Mouse (Mus musculus): ENCODE measurements around the gene Usp5. TPM values are rescaled to one million over a fixed set of nuclear protein-coding genes. Genes with fewer than 3 reads are reported as not detected.
A peak's percentile ranks its signal among the peaks of the same experiment; 100 is the strongest.
"Not testable (repeated sequence)": the region's sequence is repeated elsewhere in the genome, so short reads cannot be mapped to it uniquely, and the experiment has no call there.

Gene Usp5
- total RNA-seq, 2 experiments from 2014 or later = 32.7 to 58.5 TPM

DNA sequence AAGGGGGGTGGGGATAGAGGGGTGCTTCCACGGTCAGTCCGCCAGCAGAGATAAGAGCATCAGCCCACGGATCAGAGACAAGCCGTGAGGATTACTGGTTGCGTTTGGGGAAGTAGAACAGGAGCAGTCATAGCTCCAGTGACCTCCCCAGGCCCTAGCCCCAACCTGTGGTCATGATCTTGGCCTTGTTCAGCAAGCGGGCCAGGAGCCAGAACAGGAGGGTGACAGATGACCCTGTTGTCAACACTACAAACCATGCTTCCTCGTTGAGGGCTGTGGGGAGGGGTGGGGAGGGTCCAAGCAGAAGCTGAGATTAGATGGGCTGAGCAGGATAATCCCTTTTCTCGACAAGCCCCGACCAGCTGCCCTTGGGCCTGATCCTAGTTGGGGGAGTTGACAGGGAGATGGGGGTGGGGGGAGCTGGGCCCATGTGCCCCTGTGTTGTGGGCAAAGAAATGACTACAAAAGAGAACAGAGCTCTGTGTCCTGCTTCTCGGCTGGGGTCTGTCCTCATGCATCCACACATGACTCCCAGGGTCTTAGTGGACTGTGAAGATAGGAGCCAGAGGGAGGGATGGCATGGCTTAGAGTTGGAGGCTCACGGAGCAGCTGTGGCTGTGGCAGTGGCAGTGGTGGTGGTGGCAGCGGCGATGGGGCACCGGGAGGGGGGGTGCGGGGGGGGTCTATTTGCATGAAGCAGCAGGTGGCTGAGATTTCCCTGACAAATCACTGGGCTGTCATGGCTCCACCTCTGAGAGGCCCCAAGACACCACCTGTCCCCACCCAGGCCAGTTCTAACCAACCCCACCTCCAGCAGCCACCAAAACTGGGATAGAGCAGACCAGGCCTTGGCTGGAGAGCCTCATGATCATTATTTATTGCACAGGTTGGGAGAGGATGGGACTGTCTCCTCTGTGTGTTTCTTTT lies 11.2 kb upstream of the Usp5 start, which contains the start of gene Gnb3:
Gnb3 (minus strand) TSS at position 35 of the 927 bp plus-strand sequence.
- ATAC-seq (ENCODE audit: poor library complexity, severe bottlenecking) = 0 out of 2 replicates have a peak, but pooled peaks have one; percentile 27

DNA sequence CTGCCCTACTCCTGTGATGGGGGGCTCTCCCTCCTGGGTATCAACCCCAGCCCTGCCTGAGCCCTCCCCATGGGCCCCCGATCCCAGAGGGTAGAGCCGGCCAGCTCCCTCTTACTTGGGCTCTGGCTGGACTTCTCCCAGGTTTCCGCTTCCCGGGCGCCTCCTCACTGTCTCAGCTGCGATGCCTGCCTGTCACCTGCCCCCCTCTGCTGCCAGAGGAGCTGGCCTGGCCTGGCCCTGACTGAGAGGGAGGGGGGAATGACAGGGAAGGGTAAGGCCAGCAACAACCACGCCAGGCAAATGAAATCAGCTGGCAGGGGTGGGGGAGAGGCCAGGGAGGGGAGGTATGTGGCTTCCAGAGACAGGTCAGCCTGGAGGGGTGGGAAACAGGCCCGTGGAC lies 10.5 kb upstream of the Usp5 start:
- ATAC-seq (ENCODE audit: poor library complexity, severe bottlenecking) = no peak

DNA sequence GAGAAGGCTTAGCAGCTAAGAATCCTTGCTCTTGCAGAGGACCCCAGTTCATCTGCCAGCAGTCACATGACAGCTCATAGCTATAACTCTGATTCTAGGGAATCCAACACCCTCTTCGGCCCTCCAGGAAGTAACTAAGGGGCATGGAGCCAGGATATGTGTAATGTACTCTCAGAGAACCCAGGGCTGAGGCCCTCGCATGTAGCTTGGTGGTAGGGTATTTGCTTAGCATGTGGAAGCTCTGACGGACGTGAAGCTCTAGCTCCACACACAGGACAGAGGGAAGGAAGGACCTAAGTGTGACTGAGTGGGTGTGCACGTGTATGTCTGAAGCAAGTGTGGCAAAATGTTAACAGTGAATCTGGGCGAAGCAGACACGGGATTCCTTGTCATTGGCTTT lies 7.1 kb upstream of the Usp5 start:
- ATAC-seq (ENCODE audit: poor library complexity, severe bottlenecking) = no peak

DNA sequence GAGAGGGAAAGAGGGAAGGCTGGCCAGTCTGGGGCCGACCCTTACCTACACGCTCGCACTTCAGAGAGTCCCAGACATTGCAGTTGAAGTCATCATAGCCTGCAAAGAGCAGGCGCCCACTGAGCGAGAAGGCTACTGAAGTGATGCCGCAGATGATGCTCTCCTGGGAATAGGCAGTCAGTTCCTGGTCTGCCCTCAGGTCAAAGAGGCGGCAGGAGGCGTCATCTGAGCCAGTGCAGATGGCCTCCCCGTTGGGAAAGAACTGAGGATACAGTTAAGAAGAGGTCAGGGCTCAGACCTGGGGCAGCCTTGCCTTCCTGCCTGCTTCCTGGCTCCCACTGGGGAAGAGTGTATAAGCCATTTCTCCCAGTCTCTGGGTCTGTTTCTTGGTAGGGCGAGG lies 6.2 kb upstream of the Usp5 start:
- no peak for ATAC-seq (ENCODE audit: poor library complexity, severe bottlenecking)

DNA sequence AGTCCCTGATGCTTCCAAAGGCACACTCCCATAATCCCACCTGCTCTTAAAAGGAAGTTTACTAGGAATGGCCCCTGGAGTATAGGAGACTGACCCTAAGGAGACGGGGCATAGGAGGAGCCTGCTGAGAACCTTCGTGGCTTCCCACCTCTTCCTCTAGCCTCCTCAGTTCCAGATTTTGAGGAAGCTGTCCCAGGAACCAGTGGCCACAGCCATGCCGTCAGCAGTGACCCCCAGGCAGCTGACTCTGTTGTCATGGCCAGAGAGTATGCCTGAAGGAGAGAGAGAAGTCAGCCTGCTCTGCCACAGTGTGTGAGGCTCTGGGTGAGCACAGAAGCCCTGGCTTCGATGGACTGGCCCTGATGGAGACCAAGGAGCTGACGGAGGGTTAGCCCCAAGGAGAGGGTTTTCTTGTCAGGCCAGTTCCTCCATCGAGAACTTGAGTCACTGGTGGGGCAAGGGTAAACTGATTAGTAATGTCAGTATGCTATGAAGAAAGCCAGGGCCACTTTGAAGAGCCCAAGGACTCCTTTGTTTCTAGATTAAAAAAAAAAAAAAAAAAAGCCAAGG lies 5.3 kb upstream of the Usp5 start:
- no peak for ATAC-seq (ENCODE audit: poor library complexity, severe bottlenecking)

DNA sequence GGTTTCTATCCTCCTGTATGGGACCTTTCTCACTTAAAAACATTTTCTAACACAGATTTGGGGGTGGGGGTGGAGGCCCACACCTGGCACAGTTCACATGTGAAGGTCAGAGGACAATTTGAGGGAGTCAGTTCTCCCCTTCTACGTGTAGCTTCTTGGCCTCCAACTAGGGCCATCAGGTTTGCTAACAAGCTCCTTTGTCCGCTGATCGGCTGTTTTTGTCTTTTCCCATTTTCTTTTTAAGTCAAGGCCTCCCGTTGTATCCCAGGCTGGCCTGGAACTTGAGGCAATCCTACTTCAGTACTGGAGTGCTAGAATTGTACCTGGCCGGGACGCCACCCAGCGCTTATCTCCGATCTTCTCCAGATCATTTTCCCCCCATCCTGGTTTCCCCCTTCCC lies 2.4 kb upstream of the Usp5 start:
- ATAC-seq (ENCODE audit: poor library complexity, severe bottlenecking) = no peak

DNA sequence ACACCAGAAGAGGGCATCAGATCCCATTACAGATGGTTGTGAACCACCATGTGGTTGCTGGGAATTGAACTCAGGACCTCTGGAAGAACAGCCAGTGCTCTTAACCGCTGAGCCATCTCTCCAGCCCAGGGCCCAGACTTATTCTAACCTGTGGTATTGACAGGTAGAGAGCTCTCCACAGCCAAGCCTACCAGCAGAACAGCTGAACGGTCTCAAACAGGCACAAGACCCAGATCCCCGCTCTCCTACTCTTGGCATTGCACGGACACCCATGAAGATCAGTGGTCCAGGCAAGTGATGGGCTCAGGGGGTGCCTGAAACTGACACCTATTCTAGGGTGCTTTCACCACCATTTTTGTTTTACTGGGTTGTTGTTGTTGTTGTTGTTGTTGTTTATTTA lies 1.9 kb upstream of the Usp5 start:
- not testable (repeated sequence) for ATAC-seq (ENCODE audit: poor library complexity, severe bottlenecking)

DNA sequence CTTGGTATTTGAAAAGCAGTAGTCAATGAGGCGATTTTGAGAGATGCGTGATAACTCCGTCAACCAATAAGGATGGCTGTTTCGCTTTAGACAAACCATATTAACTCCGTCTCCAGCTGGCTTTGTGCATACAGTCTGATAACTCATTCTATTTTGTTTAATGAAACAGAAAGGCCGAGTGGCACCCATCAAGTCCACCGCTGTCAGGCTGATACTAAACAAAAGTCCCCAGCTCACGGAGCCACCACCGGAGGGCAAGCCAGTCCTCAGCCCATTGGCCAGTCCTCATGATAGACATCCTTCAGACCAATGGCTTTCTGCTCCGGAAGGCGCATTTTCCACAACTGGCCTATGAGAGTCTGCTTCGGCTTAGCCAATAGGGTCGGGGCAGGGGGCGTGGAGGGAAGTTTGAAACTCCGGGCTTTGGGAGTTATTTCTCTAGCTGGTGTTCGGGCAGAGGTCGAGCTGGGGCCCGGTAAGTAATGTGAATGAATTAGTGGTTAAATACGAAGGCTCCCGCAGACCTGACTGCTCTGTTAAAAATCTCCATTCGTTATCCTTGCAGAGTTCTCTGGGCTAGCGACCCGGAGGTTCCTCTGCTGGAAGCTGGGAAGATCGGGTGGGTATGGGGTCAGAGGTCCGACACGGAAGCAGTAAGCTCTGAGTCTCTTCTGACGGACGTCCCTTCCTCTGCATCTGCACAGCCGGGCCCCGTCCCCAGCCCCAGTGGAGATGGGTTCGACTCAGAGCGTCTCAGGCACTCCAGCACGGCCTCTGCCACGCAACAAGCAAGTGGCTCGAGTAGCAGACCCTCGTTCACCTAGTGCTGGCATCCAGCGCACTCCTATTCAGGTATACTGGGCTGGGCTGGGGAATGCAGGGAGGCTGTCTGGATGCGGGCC lies 766 bp upstream of the Usp5 start:
- peak; percentile 65 for ATAC-seq (ENCODE audit: poor library complexity, severe bottlenecking)

DNA sequence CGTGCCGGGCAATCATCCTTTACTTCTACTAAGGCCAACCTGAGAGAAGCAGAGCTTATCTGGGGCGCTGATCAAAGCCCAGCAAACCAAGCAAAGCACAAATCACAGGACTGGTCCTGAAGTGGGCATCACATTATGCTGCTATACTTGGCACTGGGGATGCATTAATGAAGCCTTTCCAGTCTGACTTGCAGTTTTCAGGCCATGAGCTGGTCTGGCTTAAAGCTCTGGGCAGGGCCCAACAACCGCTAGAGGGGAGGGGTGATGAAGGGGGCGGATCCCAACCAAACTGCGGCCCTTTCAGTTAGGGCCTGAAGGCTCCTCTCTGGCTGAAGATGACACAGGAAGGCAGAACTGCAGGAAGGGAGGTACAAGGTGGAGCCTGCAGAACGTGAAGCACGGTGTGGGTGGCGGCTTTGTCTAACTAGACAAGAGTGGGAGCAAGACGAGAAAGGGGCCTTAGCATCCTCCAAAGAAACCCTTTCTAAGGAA lies 1.1 kb downstream of the Usp5 start:
- ATAC-seq (ENCODE audit: poor library complexity, severe bottlenecking) = peak; percentile 8

DNA sequence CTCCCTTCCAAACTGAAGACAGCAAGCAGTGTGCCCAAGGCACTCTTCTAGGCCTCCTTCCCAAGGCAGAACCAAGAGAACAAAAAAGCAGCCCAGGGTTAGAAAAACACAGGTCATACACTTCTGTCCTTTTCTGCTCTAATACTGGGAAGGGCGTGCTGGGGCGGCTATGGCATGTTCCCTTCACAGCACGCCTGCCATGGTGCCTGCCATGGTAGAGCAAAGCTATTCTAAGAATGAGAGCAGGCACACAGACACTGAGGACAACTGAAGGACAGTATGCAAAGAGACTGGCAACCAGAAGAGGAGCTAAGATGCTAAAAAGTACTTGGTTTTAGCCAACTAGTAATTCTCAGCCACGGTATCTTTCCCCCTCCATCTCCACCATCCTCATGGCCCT lies 7.2 kb downstream of the Usp5 start:
- ATAC-seq (ENCODE audit: poor library complexity, severe bottlenecking) = no peak

DNA sequence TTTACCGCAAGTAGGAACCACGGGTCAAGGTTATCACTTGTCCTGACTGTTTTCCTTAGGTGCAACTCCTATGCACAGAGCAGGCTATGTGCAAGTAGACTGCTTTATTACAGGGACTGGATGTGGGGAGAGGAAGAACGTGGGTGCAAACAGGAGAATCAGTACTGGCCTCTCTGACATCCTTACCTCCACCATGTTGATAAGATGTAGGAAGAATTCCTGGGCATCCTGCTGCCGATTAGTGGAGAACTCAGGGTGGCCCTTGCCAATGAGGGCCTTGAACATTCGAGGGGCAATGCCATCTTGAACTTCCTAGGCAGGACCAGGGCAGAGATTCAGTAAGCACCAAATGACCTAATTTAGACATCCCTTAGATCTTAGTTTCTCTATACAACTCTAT lies 8.4 kb downstream of the Usp5 start:
- no peak for ATAC-seq (ENCODE audit: poor library complexity, severe bottlenecking)

DNA sequence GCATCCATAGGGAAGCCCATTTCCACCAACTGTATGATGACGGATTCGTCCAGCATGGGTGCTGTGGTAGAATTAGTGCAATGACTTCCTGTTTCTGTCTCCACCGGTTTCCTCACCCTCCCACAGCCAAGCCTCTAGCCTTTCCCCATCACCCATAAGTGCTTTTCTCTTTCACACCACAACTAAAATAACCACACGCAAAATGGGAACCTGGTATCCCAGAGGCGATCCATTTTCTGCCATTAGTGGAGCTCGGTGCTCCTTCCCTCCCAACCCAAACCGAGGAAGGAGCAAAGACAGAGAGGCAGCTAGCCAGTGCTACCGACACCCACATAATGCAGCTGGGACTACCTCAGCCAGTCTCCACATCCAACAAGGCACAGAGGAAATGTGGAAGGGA lies 11.3 kb downstream of the Usp5 start:
- ATAC-seq (ENCODE audit: poor library complexity, severe bottlenecking) = peak; percentile 77

DNA sequence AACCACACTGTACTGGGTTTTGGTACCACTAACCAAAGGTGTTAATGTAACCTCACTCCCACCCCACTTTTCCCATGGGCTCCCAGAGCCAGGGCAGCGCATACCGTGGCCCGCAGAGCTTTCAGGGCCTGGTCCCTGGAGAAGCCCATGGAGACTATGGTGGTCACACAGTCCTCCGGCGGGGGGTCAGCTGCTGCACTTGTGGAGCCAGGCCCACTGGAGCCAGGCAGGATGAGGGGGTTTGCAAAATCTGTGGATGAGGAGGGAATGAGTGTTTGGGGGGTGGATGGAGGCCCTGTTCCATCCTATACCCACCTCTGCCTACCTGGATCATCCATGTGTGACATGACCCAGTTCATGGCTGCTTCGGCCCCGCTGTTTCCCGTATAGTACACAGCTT lies 11.7 kb downstream of the Usp5 start:
- ATAC-seq (ENCODE audit: poor library complexity, severe bottlenecking) = no peak

DNA sequence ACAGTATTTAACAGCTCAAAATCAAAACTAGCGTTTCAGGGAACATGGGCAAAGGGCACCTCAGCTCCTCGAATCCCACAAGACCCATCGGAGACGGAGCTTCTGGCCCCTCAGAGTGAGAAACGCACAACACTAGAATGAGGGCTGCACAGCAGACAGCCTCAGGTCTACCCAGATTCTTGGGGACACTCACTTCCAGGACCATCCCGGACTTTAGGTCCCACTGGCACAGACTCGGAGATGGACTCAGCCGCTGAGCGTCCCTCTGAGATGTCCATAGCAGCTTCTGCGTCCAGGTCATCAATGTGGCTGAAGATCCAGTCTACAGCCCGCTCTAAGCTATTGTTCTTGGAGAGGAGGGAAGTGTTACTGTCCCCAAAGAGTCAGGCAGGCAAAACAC lies 12.2 kb downstream of the Usp5 start:
- ATAC-seq (ENCODE audit: poor library complexity, severe bottlenecking) = no peak

DNA sequence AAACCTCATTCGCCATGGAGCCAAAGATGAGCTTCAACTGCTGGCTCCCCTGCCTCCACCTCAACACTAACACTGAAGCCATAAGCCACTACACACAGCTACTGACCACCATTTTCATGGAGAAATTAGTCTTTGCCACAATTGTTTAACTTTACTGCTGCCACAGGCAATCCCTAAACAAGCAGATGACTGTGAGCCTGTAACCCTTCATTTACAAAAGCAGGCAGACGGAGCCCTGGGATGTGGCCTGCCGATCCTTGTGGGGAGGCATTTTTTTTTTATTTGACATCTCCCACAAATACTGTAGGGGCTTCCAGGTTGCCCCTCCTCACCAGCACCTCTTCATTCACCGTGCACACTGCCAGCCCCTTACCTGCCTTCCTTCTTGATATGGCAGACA lies 12.7 kb downstream of the Usp5 start:
- no peak for ATAC-seq (ENCODE audit: poor library complexity, severe bottlenecking)

DNA sequence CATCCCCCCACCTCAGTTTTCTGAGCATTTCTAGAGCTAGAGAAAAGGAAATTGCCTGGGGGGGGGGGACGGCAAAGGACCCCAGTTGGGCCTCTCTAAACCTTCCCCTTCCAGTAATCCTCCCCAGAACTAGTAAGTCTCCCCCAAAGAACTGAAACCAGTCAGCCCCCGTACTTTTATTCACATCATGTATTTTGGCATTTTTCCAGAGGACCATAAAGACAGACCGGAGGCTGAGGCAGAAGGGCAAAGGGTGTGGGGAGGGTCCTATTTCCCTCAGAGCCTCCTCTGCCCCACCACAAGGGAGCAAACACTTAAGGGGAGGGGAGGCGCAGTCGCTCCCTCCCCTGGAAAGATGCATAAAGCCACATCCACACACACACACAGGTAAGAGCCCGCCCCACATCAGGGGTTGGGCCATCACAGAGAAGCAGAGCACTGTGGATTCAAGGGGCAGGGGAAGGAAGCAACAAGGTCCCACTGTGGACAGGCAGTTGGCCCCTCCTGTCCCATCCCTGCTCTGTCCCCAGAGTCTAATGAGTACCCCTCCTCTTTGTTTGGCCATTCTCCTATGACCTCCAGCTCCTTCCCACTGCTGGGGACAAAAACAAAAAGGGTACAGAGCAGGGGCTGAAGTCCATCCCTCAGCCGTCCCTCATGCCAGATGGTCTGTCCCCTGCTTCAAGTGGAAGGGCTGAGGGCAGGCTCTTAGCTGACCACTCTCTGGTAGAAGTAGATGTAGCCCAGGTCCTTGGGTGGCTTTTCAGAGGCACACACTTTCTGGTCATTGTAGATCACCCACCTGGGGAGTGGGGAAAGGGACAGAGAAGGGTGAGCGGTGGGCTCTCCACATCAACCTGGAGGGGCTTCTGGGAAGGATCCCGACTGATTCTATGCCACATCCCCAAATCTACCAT lies 14.2 kb downstream of the Usp5 start:
- no peak for ATAC-seq (ENCODE audit: poor library complexity, severe bottlenecking)

DNA sequence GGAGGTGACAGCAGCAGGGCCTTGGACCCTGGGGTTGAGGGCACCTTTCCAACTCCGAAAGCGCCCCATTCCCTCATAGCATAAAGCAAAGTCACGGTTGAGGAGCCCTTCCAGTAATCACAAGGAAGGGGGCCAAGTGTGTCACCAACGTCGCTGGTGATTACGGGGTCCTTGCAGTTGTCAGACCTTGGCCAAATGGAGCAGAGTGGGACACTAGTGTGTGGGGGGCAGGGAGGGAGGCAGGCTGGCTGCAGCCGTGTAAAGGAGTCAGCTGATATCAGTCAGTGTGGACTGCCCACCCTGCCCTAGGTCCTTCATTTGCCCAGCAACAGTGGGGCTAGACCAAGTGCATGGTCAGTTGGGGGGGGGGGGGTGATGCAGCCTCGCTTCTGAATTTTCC lies 14.8 kb downstream of the Usp5 start:
- ATAC-seq (ENCODE audit: poor library complexity, severe bottlenecking) = peak; percentile 0; the same call in 1 of the 2 replicates

DNA sequence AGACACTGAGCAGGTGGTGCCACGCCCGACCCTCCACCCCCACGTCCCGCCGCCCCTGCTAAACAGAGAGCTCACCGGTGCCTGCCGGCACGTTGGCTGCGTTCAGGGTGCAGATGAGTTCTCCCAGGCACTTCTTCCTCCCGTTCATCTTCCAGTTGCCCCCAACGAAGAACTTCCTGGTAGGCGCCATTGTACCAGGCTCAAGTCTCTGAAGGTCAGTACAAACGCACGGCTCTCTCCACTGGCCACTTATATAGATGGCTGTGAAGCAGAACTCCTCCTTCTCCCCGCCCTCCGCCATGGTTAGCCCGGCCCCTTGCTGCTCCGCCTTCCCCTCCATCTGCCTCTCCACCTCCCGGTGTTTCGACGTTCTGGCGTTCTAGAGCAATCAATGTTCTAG lies 15.4 kb downstream of the Usp5 start, which contains the start of gene Tpi1:
Tpi1 (minus strand) TSS at position 364 of the 400 bp plus-strand sequence.
- ATAC-seq (ENCODE audit: poor library complexity, severe bottlenecking) = peak; percentile 74

DNA sequence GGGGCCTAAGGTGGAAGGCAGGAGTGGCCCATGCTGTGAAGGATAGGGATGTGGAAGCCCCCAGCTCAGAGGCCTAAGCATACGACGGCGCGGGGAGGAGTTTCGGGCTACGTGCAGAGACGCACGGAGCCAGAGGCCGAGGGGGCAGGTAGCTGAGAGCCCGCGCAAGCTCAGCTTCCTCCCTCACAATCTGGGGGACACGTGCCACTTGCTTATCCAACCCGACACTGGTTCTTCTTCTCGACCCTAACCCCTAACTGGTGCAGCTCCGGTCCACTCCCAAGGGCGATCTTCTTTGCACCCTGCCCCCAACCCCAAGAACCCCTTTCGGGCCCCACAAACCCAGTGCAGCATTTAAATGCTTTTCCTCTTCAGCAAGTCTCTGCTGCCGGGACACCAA lies 15.8 kb downstream of the Usp5 start:
- peak; percentile 34 for ATAC-seq (ENCODE audit: poor library complexity, severe bottlenecking)

DNA sequence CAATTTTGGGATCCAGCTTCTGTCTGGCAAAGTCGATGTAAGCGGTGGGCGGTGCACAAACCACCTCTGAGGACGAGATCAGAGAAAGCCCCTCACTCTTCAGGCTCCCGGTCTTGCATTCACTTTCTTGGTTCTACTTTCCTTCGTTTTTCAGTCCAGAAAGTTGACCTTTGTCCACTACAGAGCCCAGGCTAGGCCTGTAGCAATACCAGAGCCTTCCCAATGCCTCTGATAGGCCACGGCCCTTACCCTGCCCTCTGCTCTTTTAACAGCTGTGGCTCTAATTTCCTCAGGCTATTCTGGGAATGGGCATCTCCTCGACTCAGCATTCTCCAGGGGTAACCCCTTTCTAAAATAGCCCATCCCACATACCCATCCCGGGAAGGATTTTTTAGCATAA lies 16.4 kb downstream of the Usp5 start:
- no peak for ATAC-seq (ENCODE audit: poor library complexity, severe bottlenecking)

Data from megakaryocyte, adult 5-6 weeks (primary cell).